Mouse (Mus musculus) bone marrow, adult 2 months (tissue): ENCODE data around the gene Tkt. TPM values are rescaled to one million over a fixed set of nuclear protein-coding genes. Genes with fewer than 3 reads are reported as not detected.
A peak's percentile ranks its signal among the peaks of the same experiment; 100 is the strongest.

Experiments
- H3K27ac ChIP-seq: fragments of 200-500 bp; 2 replicates; pipeline ENCODE4 v1.5.1; 2012; ENCODE audit warnings: low read depth, mild to moderate bottlenecking, control low read depth, inconsistent platforms, low read length; ENCODE audit not compliant: control insufficient read depth, poor library complexity, insufficient read depth
- H3K4me1 ChIP-seq: fragments of 200-500 bp; 2 replicates; pipeline ENCODE4 v1.6.1; 2011; ENCODE audit warnings: low read length; ENCODE audit not compliant: control insufficient read depth, insufficient read depth
- H3K4me3 ChIP-seq: fragments of 200-500 bp; replicated peaks from 2 replicates; pipeline ENCODE3; 2011; ENCODE audit warnings: mild to moderate bottlenecking, low read depth, low read length, control low read depth; ENCODE audit not compliant: control insufficient read depth
- CTCF ChIP-seq: fragments of 200-500 bp; IDR thresholded peaks from 2 replicates; pipeline ENCODE4 v1.5.1; 2011; ENCODE audit warnings: low read length, control low read depth; ENCODE audit not compliant: control insufficient read depth, insufficient read depth
- POLR2A ChIP-seq: fragments of 200-500 bp; IDR thresholded peaks from 2 replicates; pipeline ENCODE4 v1.6.1; 2011; ENCODE audit warnings: low read depth, mild to moderate bottlenecking, control low read depth, low read length, borderline replicate concordance; ENCODE audit not compliant: control insufficient read depth
- WGBS: fragments of 180-500 bp; shearing (Covaris S2); methylation state at CpG from one replicate; pipeline ENCODE4 v1.1.7; 2018; 5-methylcytosine and 5-hydroxymethylcytosine counted together
- polyA plus RNA-seq: library from polyadenylated mRNA; stranded (reverse); fragments of >200 nt; gene quantifications from 2 replicates; pipeline ENCODE4 v1.2.4, GENCODE M21; 2011; ENCODE audit warnings: low replicate concordance; ENCODE audit not compliant: missing spikeins, insufficient read depth, insufficient read length

The Tkt gene
- polyA plus RNA-seq, 1 experiment = 665 TPM

- WGBS = 18% methylated on average over 8 of the region's 8 CpGs
- H3K27ac ChIP-seq = peak overlapping the region; percentile 95; the same call in 1 of the 2 replicates
- no peaks in the 10 kb centered on the region; the same call in 1 of the 2 replicates for H3K4me1 ChIP-seq
Measured at GRCm38 (mm10) chr14:30550232-30551070, 2.3 kb downstream of the Tkt start.

GRCm38 (mm10) chr14:30551509-30551908 lies 3.4 kb downstream of the Tkt start:
- H3K27ac ChIP-seq = peak overlapping the region; percentile 52
- H3K4me1 ChIP-seq = no peaks in the 10 kb centered on the region; the same call in 1 of the 2 replicates
- WGBS = 55% methylated on average over 5 of the region's 5 CpGs
- TF ChIP-seq POLR2A = no peak
- TF ChIP-seq CTCF = no peak
- peak overlapping the region; percentile 71 for H3K4me3 ChIP-seq

More at GRCm38 (mm10) chr14:30550232-30551070, 2.3 kb downstream of the Tkt start:
- H3K4me3 ChIP-seq = peak overlapping the region; percentile 93
- TF ChIP-seq POLR2A = no peak
- TF ChIP-seq CTCF = no peak

DNA sequence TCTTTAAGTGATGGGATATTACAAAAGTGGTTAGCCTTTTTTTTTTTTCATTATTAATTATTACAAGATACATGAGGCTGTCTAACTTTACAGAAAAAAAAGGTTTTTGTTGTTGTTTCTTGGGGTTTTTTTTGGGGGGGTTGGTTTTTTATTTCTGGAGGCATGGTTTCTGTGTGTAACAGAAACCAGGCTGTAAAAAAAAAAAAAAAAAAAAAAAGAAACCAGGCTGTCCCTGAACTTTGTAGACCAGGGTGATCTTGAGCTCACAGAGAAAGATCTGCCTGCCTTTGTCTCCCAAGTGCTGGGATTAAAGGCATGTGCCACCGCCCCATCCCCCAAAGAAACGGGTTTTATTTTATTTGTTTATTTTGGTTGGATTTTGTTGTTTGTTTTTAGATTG lies 3.8 kb downstream of the Tkt start:
- Histone ChIP-seq H3K27ac (no peak overlapping the region), H3K4me1 (no peaks in the 10 kb centered on the region; the same call in 1 of the 2 replicates), H3K4me3 (no peak overlapping the region)
- no peak for TF ChIP-seq POLR2A
- TF ChIP-seq CTCF = no peak
- WGBS = 83% methylated on average over 2 of the region's 2 CpGs

- no peak for TF ChIP-seq CTCF
- TF ChIP-seq POLR2A = no peak
- no peaks in the 10 kb centered on the region; the same call in 1 of the 2 replicates for H3K4me1 ChIP-seq
- H3K4me3 ChIP-seq = peak overlapping the region; percentile 36
- peak overlapping the region; percentile 79 for H3K27ac ChIP-seq
- 42% methylated on average over 4 of the region's 4 CpGs for whole genome bisulfite sequencing
Measured at GRCm38 (mm10) chr14:30553185-30553584, 5.0 kb downstream of the Tkt start.

DNA sequence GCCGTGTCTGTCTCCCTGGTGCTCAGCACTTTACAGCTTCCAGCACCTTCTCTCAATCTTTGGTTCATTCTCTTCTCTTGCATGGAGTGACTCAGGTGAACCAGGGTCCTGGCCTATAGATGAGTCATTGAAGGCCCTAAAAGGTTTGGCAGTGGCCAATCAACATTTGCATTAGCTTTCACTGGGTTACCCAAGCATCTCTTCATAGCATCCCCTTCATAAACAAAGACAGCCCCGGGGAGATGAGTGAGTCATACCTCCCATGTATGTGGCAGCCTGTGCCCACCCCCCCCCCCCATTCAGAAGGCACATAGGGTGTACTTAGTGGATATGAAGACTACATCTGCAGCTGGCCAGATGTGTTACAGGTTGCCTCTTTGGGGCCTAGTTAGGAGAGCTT lies 8.5 kb downstream of the Tkt start:
- Histone ChIP-seq H3K4me3 (no peak overlapping the region), H3K4me1 (peaks cover 2% of the 10 kb centered on the region; the same call in 1 of the 2 replicates), H3K27ac (no peak overlapping the region)
- TF ChIP-seq CTCF (no peak), POLR2A (no peak)
- WGBS = 55% methylated on average over 2 of the region's 2 CpGs

GRCm38 (mm10) chr14:30557730-30558129 lies 9.6 kb downstream of the Tkt start:
- TF ChIP-seq CTCF (no peak), POLR2A (no peak)
- Histone ChIP-seq H3K4me3 (no peak overlapping the region), H3K27ac (no peak overlapping the region), H3K4me1 (peaks cover 2% of the 10 kb centered on the region; the same call in 1 of the 2 replicates)
- 84% methylated on average over 9 of the region's 9 CpGs for WGBS

DNA sequence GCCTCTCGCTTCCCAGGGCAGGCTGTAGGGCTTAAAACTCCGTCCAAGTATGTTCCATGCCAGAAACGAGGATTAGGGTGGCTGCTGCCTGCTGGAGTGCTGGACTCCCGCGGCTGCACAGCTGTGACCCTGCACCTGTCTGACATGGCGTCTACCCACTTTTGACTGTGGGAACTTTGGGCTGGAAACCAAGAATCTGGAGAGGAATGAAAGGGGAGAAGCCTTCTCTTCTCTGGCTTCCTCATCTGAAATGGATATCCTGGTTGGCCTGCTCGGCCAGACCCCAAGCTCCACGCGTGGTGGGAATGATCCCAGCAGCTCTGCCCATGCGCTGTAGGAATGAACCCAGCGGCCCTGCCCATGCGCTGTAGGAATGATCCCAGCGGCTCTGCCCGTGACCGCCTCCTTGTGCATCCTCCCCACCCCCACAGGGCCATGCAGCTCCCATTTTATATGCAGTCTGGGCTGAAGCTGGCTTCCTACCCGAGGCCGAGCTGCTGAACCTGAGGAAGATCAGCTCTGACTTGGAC lies 11.2 kb downstream of the Tkt start:
- 91% methylated on average over 17 of the region's 17 CpGs for WGBS
- no peak overlapping the region for H3K27ac ChIP-seq
- TF ChIP-seq POLR2A (no peak), CTCF (no peak)
- H3K4me1 ChIP-seq = peaks cover 2% of the 10 kb centered on the region; the same call in 1 of the 2 replicates
- H3K4me3 ChIP-seq = no peak overlapping the region

GRCm38 (mm10) chr14:30560803-30561389 lies 12.7 kb downstream of the Tkt start:
- TF ChIP-seq POLR2A (no peak), CTCF (no peak)
- Histone ChIP-seq H3K27ac (peak overlapping the region; percentile 69; the same call in 1 of the 2 replicates), H3K4me1 (peaks cover 2% of the 10 kb centered on the region; the same call in 1 of the 2 replicates), H3K4me3 (no peak overlapping the region)
- WGBS = 90% methylated on average over 13 of the region's 13 CpGs
